8 mouse cellular contexts compared by ENCODE assay signal in the genomic region with DNA sequence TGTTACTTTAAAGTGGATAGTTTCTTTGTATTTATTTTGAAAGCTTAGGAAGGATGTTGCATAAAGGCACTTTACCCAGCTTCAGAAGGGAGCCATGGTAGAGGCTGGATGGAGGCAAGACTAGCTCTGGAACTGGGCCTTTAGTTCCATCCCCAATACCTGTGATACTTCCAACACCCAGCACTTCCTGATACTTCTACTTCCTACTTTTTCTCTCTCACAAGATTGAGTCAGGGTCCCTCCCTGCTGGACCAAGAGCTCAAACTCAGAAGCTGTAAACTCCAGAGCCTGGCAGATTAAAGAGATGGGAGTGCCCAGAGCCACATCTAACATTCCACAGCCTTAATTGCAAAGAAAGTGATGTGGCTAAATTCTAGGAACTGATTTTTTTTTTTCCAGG. TPM values are rescaled to one million over a fixed set of nuclear protein-coding genes. Genes with fewer than 3 reads are reported as not detected.
DNase-seq lines count a peak whose midpoint lies in the region; ATAC-seq and TF ChIP-seq lines count a peak whose summit lies in the region.

No protein-coding gene starts in this region.

- H3K27ac ChIP-seq in spleen, adult 2 months (ENCODE audit: insufficient read depth, low read length), result peak overlapping the region; percentile 78
- H3K27ac ChIP-seq in embryonic facial prominence, embryonic 10.5 days (replicated peaks), result peak overlapping the region; percentile 94
- peak overlapping the region; percentile 98 for H3K27ac ChIP-seq in limb, embryonic 11.5 days (replicated peaks; ENCODE audit: low read depth, low read length)
- peak overlapping the region; percentile 90 for H3K27ac ChIP-seq in neural tube, embryonic 15.5 days (replicated peaks)

- H3K36me3 ChIP-seq in spleen, adult 2 months (ENCODE audit: control insufficient read depth, insufficient read depth, low read length), result no peaks in the 10 kb centered on the region
- no peaks in the 10 kb centered on the region for H3K36me3 ChIP-seq in embryonic facial prominence, embryonic 10.5 days (replicated peaks)
- H3K36me3 ChIP-seq in limb, embryonic 11.5 days (ENCODE audit: control insufficient read depth, insufficient read depth, low read length), result no peaks in the 10 kb centered on the region
- H3K36me3 ChIP-seq in neural tube, embryonic 15.5 days, result no peaks in the 10 kb centered on the region

- intact Hi-C loops in left cerebral cortex, postnatal 36 days (cut with DNase I), result loop anchor here (5.0 kb wide), 2 partner anchors 52 to 158 kb away; partner anchors contain the start of genes Hist1h2af and Hist1h4h

- DNase-seq in spleen, adult 2 months (ENCODE audit: low read depth in 1 of 2, low spot score in 2 of 2), result no peak
- DNase-seq in spleen, postnatal 36 days (ENCODE audit: low spot score in 2 of 2), result no peak
- DNase-seq in embryonic facial prominence, embryonic 10.5 days (ENCODE audit: low spot score), result peak; percentile 27
- DNase-seq in limb, embryonic 11.5 days (ENCODE audit: low spot score), result peak; percentile 50
- DNase-seq in natural killer cell, adult 2 months (ENCODE audit: low spot score in 2 of 2), result no peak
- no peak for DNase-seq in left cerebral cortex, postnatal 36 days (ENCODE audit: low spot score in 2 of 2)
- no peak for DNase-seq in gastrocnemius, postnatal 4 days (ENCODE audit: low spot score in 2 of 2)

- peaks cover 3% of the 10 kb centered on the region; the same call in 1 of the 2 replicates for H3K4me1 ChIP-seq in spleen, adult 2 months (ENCODE audit: control insufficient read depth, insufficient read depth, insufficient read length)
- peaks cover 34% of the 10 kb centered on the region for H3K4me1 ChIP-seq in embryonic facial prominence, embryonic 10.5 days
- peaks cover 9% of the 10 kb centered on the region; the same call in 1 of the 2 replicates for H3K4me1 ChIP-seq in limb, embryonic 11.5 days (ENCODE audit: control insufficient read depth, insufficient read depth, low read length)
- H3K4me1 ChIP-seq in neural tube, embryonic 15.5 days, result peaks cover 31% of the 10 kb centered on the region

- H3K9me3 ChIP-seq in embryonic facial prominence, embryonic 10.5 days, result no peaks in the 10 kb centered on the region
- no peaks in the 10 kb centered on the region for H3K9me3 ChIP-seq in limb, embryonic 11.5 days (ENCODE audit: control insufficient read depth, low read length)
- no peaks in the 10 kb centered on the region for H3K9me3 ChIP-seq in neural tube, embryonic 15.5 days (replicated peaks)

- ATAC-seq in limb, embryonic 11.5 days (ENCODE audit: insufficient number of reproducible peaks, low FRiP score, low TSS enrichment, low read depth), result no peak
- no peak for ATAC-seq in neural tube, embryonic 15.5 days (ENCODE audit: low FRiP score)

- H3K27me3 ChIP-seq in spleen, adult 2 months (ENCODE audit: control insufficient read depth, insufficient read depth, low read length), result no peaks in the 10 kb centered on the region
- no peaks in the 10 kb centered on the region for H3K27me3 ChIP-seq in embryonic facial prominence, embryonic 10.5 days (replicated peaks; ENCODE audit: low read depth, poor library complexity, severe bottlenecking)
- H3K27me3 ChIP-seq in limb, embryonic 11.5 days (ENCODE audit: control insufficient read depth, insufficient read depth, low read length), result no peaks in the 10 kb centered on the region
- H3K27me3 ChIP-seq in neural tube, embryonic 15.5 days (replicated peaks), result no peaks in the 10 kb centered on the region

- TF ChIP-seq CTCF in spleen, adult 2 months (IDR thresholded peaks at IDR 0.05; ENCODE audit: extremely low read depth, insufficient read depth, insufficient read length, insufficient replicate concordance), result no peak

- peak overlapping the region; percentile 14; the same call in 1 of the 2 replicates for H3K4me3 ChIP-seq in spleen, adult 2 months (ENCODE audit: extremely low read depth, insufficient read depth, insufficient read length)
- peak overlapping the region; percentile 65 for H3K4me3 ChIP-seq in embryonic facial prominence, embryonic 10.5 days
- peak overlapping the region; percentile 39; the same call in 1 of the 2 replicates for H3K4me3 ChIP-seq in limb, embryonic 11.5 days (ENCODE audit: low read depth, low read length)
- peak overlapping the region; percentile 47 for H3K4me3 ChIP-seq in neural tube, embryonic 15.5 days (replicated peaks)

- no peak for TF ChIP-seq POLR2A in spleen, adult 2 months (IDR thresholded peaks at IDR 0.05; ENCODE audit: low read depth, low read length)

- peak overlapping the region; percentile 77 for H3K9ac ChIP-seq in limb, embryonic 11.5 days (ENCODE audit: low read length)
- peak overlapping the region; percentile 61 for H3K9ac ChIP-seq in neural tube, embryonic 15.5 days (replicated peaks)

- H3K4me2 ChIP-seq in limb, embryonic 11.5 days (ENCODE audit: low read depth, severe bottlenecking), result peak overlapping the region; percentile 70
- peak overlapping the region; percentile 87 for H3K4me2 ChIP-seq in neural tube, embryonic 15.5 days

RNA-seq across cellular contexts. Expression of gene Hist1h4d, which starts 2.9 kb away (rescaled TPM):
- polyA plus RNA-seq in spleen, adult 2 months (2012; rRNA removed), result 19.1 and 20.9 TPM in 2 replicates
- polyA plus RNA-seq in embryonic facial prominence, embryonic 10.5 days (2016; fragmentation: Nextera tagmentation; extraction: Ambion mirVana), result 97.2 and 97.7 TPM in 2 replicates
- polyA plus RNA-seq in limb, embryonic 11.5 days (2014; fragmentation: Nextera tagmentation; extraction: Ambion mirVana), result 133 and 134 TPM in 2 replicates
- polyA plus RNA-seq in neural tube, embryonic 15.5 days (2015; fragmentation: Nextera tagmentation; extraction: Ambion mirVana), result 31.8 and 54.1 TPM in 2 replicates
- 100 to 1,000 TPM; 160 to 166 TPM for total RNA-seq in left cerebral cortex, postnatal 36 days (2021)
- 100 to 1,000 TPM; 302 to 338 TPM for total RNA-seq in gastrocnemius, postnatal 4 days (2021)

RNA-seq across cellular contexts. Expression of gene Hist1h3d, which starts 8.8 kb away (rescaled TPM):
- polyA plus RNA-seq in spleen, adult 2 months (2012; rRNA removed), result 20.9 and 27.9 TPM in 2 replicates
- polyA plus RNA-seq in embryonic facial prominence, embryonic 10.5 days (2016; fragmentation: Nextera tagmentation; extraction: Ambion mirVana), result 9.3 and 10.5 TPM in 2 replicates
- 12.6 and 13.2 TPM in 2 replicates for polyA plus RNA-seq in limb, embryonic 11.5 days (2014; fragmentation: Nextera tagmentation; extraction: Ambion mirVana)
- 0.88 and 2.0 TPM in 2 replicates for polyA plus RNA-seq in neural tube, embryonic 15.5 days (2015; fragmentation: Nextera tagmentation; extraction: Ambion mirVana)
- total RNA-seq in left cerebral cortex, postnatal 36 days (2021), result 10 to 100 TPM in 1 of 2 experiments, 1 to 10 TPM in 1; 7.7 to 10.8 TPM
- 10 to 100 TPM; 55.2 to 69.3 TPM for total RNA-seq in gastrocnemius, postnatal 4 days (2021)

RNA-seq across cellular contexts. Expression of gene Hist1h2ad, which starts 10.2 kb away (rescaled TPM):
- polyA plus RNA-seq in spleen, adult 2 months (2012; rRNA removed), result 12.2 and 23.2 TPM in 2 replicates
- 0.97 and 3.8 TPM in 2 replicates for polyA plus RNA-seq in embryonic facial prominence, embryonic 10.5 days (2016; fragmentation: Nextera tagmentation; extraction: Ambion mirVana)
- polyA plus RNA-seq in limb, embryonic 11.5 days (2014; fragmentation: Nextera tagmentation; extraction: Ambion mirVana), result 2.2 and 3.1 TPM in 2 replicates
- 0.97 TPM in 1 of 2 replicates, not detected in the other for polyA plus RNA-seq in neural tube, embryonic 15.5 days (2015; fragmentation: Nextera tagmentation; extraction: Ambion mirVana)
- total RNA-seq in left cerebral cortex, postnatal 36 days (2021), result 1 to 10 TPM; 3.1 to 8.2 TPM
- total RNA-seq in gastrocnemius, postnatal 4 days (2021), result 10 to 100 TPM; 51.6 to 79.2 TPM

RNA-seq across cellular contexts. Expression of gene Hist1h2bf, which starts 10.3 kb away (rescaled TPM):
- 26.2 and 28.3 TPM in 2 replicates for polyA plus RNA-seq in spleen, adult 2 months (2012; rRNA removed)
- 4.0 and 4.8 TPM in 2 replicates for polyA plus RNA-seq in embryonic facial prominence, embryonic 10.5 days (2016; fragmentation: Nextera tagmentation; extraction: Ambion mirVana)
- 4.5 and 5.4 TPM in 2 replicates for polyA plus RNA-seq in limb, embryonic 11.5 days (2014; fragmentation: Nextera tagmentation; extraction: Ambion mirVana)
- 2.7 TPM in 1 of 2 replicates, not detected in the other for polyA plus RNA-seq in neural tube, embryonic 15.5 days (2015; fragmentation: Nextera tagmentation; extraction: Ambion mirVana)
- total RNA-seq in left cerebral cortex, postnatal 36 days (2021), result 10 to 100 TPM; 20.6 to 28.9 TPM
- total RNA-seq in gastrocnemius, postnatal 4 days (2021), result 100 to 1,000 TPM; 240 to 292 TPM

RNA-seq across cellular contexts. Expression of gene Hist1h2bg, which starts 13.1 kb away (rescaled TPM):
- 57.5 and 66.9 TPM in 2 replicates for polyA plus RNA-seq in spleen, adult 2 months (2012; rRNA removed)
- 7.0 and 9.8 TPM in 2 replicates for polyA plus RNA-seq in embryonic facial prominence, embryonic 10.5 days (2016; fragmentation: Nextera tagmentation; extraction: Ambion mirVana)
- 8.2 and 10.0 TPM in 2 replicates for polyA plus RNA-seq in limb, embryonic 11.5 days (2014; fragmentation: Nextera tagmentation; extraction: Ambion mirVana)
- 2.2 and 2.9 TPM in 2 replicates for polyA plus RNA-seq in neural tube, embryonic 15.5 days (2015; fragmentation: Nextera tagmentation; extraction: Ambion mirVana)
- total RNA-seq in left cerebral cortex, postnatal 36 days (2021), result 10 to 100 TPM; 86.3 to 99.7 TPM
- 100 to 1,000 TPM; 491 to 581 TPM for total RNA-seq in gastrocnemius, postnatal 4 days (2021)

Comparison
In these comparisons a context has a peak if more than half of its experiments do, and no peak if none do; other contexts are left out.
1. DNase-seq: peak in embryonic facial prominence, embryonic 10.5 days (single experiment) and limb, embryonic 11.5 days (single experiment); none in spleen, adult 2 months (0 of 2), spleen, postnatal 36 days (0 of 2), natural killer cell, adult 2 months (0 of 2), left cerebral cortex, postnatal 36 days (0 of 2) and gastrocnemius, postnatal 4 days (0 of 2).
2. H3K4me3 ChIP-seq: peak in every context shown above with its lines; median percentile 65 in embryonic facial prominence, embryonic 10.5 days; 47 in neural tube, embryonic 15.5 days; 39 in limb, embryonic 11.5 days; 14 in spleen, adult 2 months.
3. Peak in every context shown above with its lines, with median percentiles within 50 percentile points of each other: H3K27ac ChIP-seq.